Mouse (Mus musculus) intestine, postnatal 0 days (tissue): Measurements from ENCODE around the gene Cyp4x1. TPM values are rescaled to one million over a fixed set of nuclear protein-coding genes. Genes with fewer than 3 reads are reported as not detected.

ENCODE experiments used
- ATAC-seq: fragments of 200-750 bp; cut with Nextera tagmentation; 2 replicates; pipeline ENCODE4 v1.8.0; 2017; ENCODE audit warnings: mild to moderate bottlenecking, moderate TSS enrichment, moderate library complexity
- H3K27ac ChIP-seq: fragments of 300-500 bp; sonication (generic); 2 replicates; pipeline ENCODE4 v1.5.1; 2014; ENCODE audit warnings: mild to moderate bottlenecking, low read depth, low read length, moderate library complexity
- H3K27me3 ChIP-seq: fragments of 300-500 bp; sonication (generic); replicated peaks from 2 replicates; pipeline ENCODE4 v1.6.1; 2014; ENCODE audit warnings: low read length, mixed read lengths; ENCODE audit not compliant: control insufficient read depth, insufficient read depth
- H3K36me3 ChIP-seq: fragments of 300-500 bp; sonication (generic); 2 replicates; pipeline ENCODE4 v1.6.1; 2014; ENCODE audit warnings: mild to moderate bottlenecking, moderate library complexity; ENCODE audit not compliant: control insufficient read depth, insufficient read depth
- H3K4me1 ChIP-seq: fragments of 300-500 bp; sonication (generic); replicated peaks from 2 replicates; pipeline ENCODE4 v1.6.1; 2014; ENCODE audit warnings: antibody characterized with exemption, low read length, mixed read lengths; ENCODE audit not compliant: control insufficient read depth, insufficient read depth
- H3K4me2 ChIP-seq: fragments of 300-500 bp; sonication (generic); replicated peaks from 2 replicates; pipeline ENCODE4 v1.6.1; 2014; ENCODE audit warnings: low read depth, mild to moderate bottlenecking, moderate library complexity
- H3K4me3 ChIP-seq: fragments of 300-500 bp; sonication (generic); 2 replicates; pipeline ENCODE4 v1.5.1; 2014; ENCODE audit warnings: low read depth, low read length
- H3K9ac ChIP-seq: fragments of 300-500 bp; sonication (generic); 2 replicates; pipeline ENCODE4 v1.6.1; 2014; ENCODE audit warnings: mild to moderate bottlenecking, low read depth, low read length
- H3K9me3 ChIP-seq: fragments of 300-500 bp; sonication (generic); 2 replicates; pipeline ENCODE4 v1.6.1; 2016; ENCODE audit warnings: mixed run types; ENCODE audit not compliant: control insufficient read depth
- CTCF ChIP-seq: sonication (generic); IDR thresholded peaks from 2 replicates; pipeline ENCODE4 v1.5.1; 2016; ENCODE audit warnings: low read depth, mild to moderate bottlenecking, control low read depth, antibody characterized with exemption, moderate library complexity
- WGBS: fragments of 180-500 bp; shearing (Covaris S2); extraction: QIAGEN DNeasy Blood & Tissue Kit; methylation state at CpG from one replicate; pipeline ENCODE4 v1.1.7; 2014; 5-methylcytosine and 5-hydroxymethylcytosine counted together
- polyA plus RNA-seq: library from polyadenylated mRNA; unstranded; fragments of >200 nt; fragmentation: Nextera tagmentation; extraction: Ambion mirVana; gene quantifications from 2 replicates; pipeline ENCODE4 v1.2.1, GENCODE M21; 2015

Cyp4x1 gene
- polyA plus RNA-seq, 1 experiment from 2014 or later, result 0.21 TPM

GRCm38 (mm10) chr4:115074789-115075188, 59.3 kb downstream of the Cyp4x1 start:
- H3K27ac ChIP-seq, result peak overlapping the region; percentile 42; the same call in 1 of the 2 replicates
- ATAC-seq, result no peak
- no peaks in the 10 kb centered on the region for H3K4me1 ChIP-seq
- H3K36me3 ChIP-seq, result no peaks in the 10 kb centered on the region
- H3K4me2 ChIP-seq, result no peak overlapping the region
- 79% methylated on average over 1 of the region's 1 CpGs for WGBS
- no peak overlapping the region for H3K9ac ChIP-seq
- H3K9me3 ChIP-seq, result no peaks in the 10 kb centered on the region
- no peaks in the 10 kb centered on the region for H3K27me3 ChIP-seq
- TF ChIP-seq CTCF, result no peak
- H3K4me3 ChIP-seq, result no peak overlapping the region

GRCm38 (mm10) chr4:115071668-115072067, 62.4 kb downstream of the Cyp4x1 start:
- Histone ChIP-seq H3K4me3 (no peak overlapping the region), H3K9me3 (no peaks in the 10 kb centered on the region), H3K9ac (no peak overlapping the region), H3K4me1 (no peaks in the 10 kb centered on the region), H3K27me3 (peaks cover 10% of the 10 kb centered on the region), H3K36me3 (no peaks in the 10 kb centered on the region), H3K4me2 (no peak overlapping the region), H3K27ac (no peak overlapping the region)
- WGBS, result 17% methylated on average over 1 of the region's 1 CpGs
- TF ChIP-seq CTCF, result peak; percentile 24
- ATAC-seq, result no peak

- Histone ChIP-seq H3K9me3 (no peaks in the 10 kb centered on the region), H3K9ac (peak overlapping the region; percentile 26; the same call in 1 of the 2 replicates), H3K27me3 (peaks cover 86% of the 10 kb centered on the region), H3K4me2 (peak overlapping the region; percentile 79), H3K4me1 (0 out of 2 replicates have a peak, but pooled peaks cover 2% of the 10 kb centered on the region), H3K4me3 (peak overlapping the region; percentile 51), H3K27ac (no peak overlapping the region), H3K36me3 (no peaks in the 10 kb centered on the region)
- no peak for TF ChIP-seq CTCF
- whole genome bisulfite sequencing, result 4% methylated on average over 31 of the region's 31 CpGs
- ATAC-seq, result peak; percentile 19; the same call in 1 of the 2 replicates
These were observed 70.4 kb downstream of the Cyp4x1 start for GRCm38 (mm10) chr4:115063518-115064239.

GRCm38 (mm10) chr4:115062875-115063517, 71.1 kb downstream of the Cyp4x1 start:
- 1% methylated on average over 52 of the region's 58 CpGs for WGBS
- 0 out of 2 replicates have a peak, but pooled peaks cover 2% of the 10 kb centered on the region for H3K4me1 ChIP-seq
- peak; percentile 25; the same call in 1 of the 2 replicates for ATAC-seq
- H3K9me3 ChIP-seq, result no peaks in the 10 kb centered on the region
- H3K27ac ChIP-seq, result no peak overlapping the region
- peak overlapping the region; percentile 51 for H3K4me3 ChIP-seq
- H3K9ac ChIP-seq, result peak overlapping the region; percentile 26; the same call in 1 of the 2 replicates
- H3K27me3 ChIP-seq, result peaks cover 87% of the 10 kb centered on the region
- TF ChIP-seq CTCF, result no peak
- H3K4me2 ChIP-seq, result peak overlapping the region; percentile 79
- H3K36me3 ChIP-seq, result no peaks in the 10 kb centered on the region

- peak overlapping the region; percentile 51 for H3K4me3 ChIP-seq
- H3K4me1 ChIP-seq, result 0 out of 2 replicates have a peak, but pooled peaks cover 2% of the 10 kb centered on the region
- ATAC-seq, result no peak
- no peak overlapping the region for H3K9ac ChIP-seq
- peak overlapping the region; percentile 79 for H3K4me2 ChIP-seq
- no peaks in the 10 kb centered on the region for H3K36me3 ChIP-seq
- H3K9me3 ChIP-seq, result no peaks in the 10 kb centered on the region
- WGBS, result 2% methylated on average over 9 of the region's 9 CpGs
- no peak for TF ChIP-seq CTCF
- H3K27me3 ChIP-seq, result peaks cover 91% of the 10 kb centered on the region
- H3K27ac ChIP-seq, result no peak overlapping the region
These were observed 71.6 kb downstream of the Cyp4x1 start for GRCm38 (mm10) chr4:115062540-115062874.

- Histone ChIP-seq H3K4me2 (no peak overlapping the region), H3K4me3 (no peak overlapping the region), H3K9ac (no peak overlapping the region), H3K27ac (no peak overlapping the region), H3K36me3 (no peaks in the 10 kb centered on the region), H3K9me3 (no peaks in the 10 kb centered on the region), H3K27me3 (peaks cover 96% of the 10 kb centered on the region), H3K4me1 (0 out of 2 replicates have a peak, but pooled peaks cover 2% of the 10 kb centered on the region)
- no peak for TF ChIP-seq CTCF
- no peak for ATAC-seq
- WGBS, result 33% methylated on average over 3 of the region's 3 CpGs
These were observed 73.3 kb downstream of the Cyp4x1 start for GRCm38 (mm10) chr4:115060753-115061152.
